Mouse (Mus musculus): ENCODE results near the gene Olfr1197. TPM values are rescaled to one million over a fixed set of nuclear protein-coding genes. Genes with fewer than 3 reads are reported as not detected.

Gene Olfr1197
- polyA plus RNA-seq, 1 experiment from 2014 or later = not detected

GRCm38 (mm10) chr2:88689087-88689486, 43.1 kb downstream of the Olfr1197 start, which contains the start of gene Olfr1195:
TSS of gene Olfr1195 (minus strand) at chr2:88689187.
- H3K36me3 ChIP-seq (ENCODE audit: control insufficient read depth, insufficient read depth, low read length) = no peaks in the 10 kb centered on the region
- no peaks in the 10 kb centered on the region for H3K4me1 ChIP-seq (replicated peaks; ENCODE audit: control insufficient read depth, insufficient read depth)
- H3K27me3 ChIP-seq (ENCODE audit: control insufficient read depth, insufficient read depth, low read length) = no peaks in the 10 kb centered on the region
- no peak within 1 kb of the TSS for H3K27ac ChIP-seq (replicated peaks)
- no peak for DNase-seq (ENCODE audit: low spot score)
- ATAC-seq (ENCODE audit: low FRiP score, low TSS enrichment) = no peak
- no peak within 1 kb of the TSS for H3K4me3 ChIP-seq (ENCODE audit: low read depth, low read length)
- H3K9me3 ChIP-seq (ENCODE audit: control insufficient read depth, low read length) = no peaks in the 10 kb centered on the region
- TF ChIP-seq EP300 (optimal IDR thresholded peaks at IDR 0.05) (no peak), CTCF (IDR thresholded peaks at IDR 0.05; ENCODE audit: low read depth) (no peak)
- H3K9ac ChIP-seq (ENCODE audit: low read length) = no peak within 1 kb of the TSS
- no peak within 1 kb of the TSS for H3K4me2 ChIP-seq (replicated peaks; ENCODE audit: low read depth)

Other genes with a start within 250 kb of the Olfr1197 start
- gene Olfr1184, start 248.8 kb downstream of the Olfr1197 start, polyA plus RNA-seq (2015; fragmentation: Nextera tagmentation; extraction: Ambion mirVana) = not detected in 2 replicates
- 0.02 TPM in 1 of 2 replicates, not detected in the other for gene Olfr1185-ps1, start 239.0 kb downstream of the Olfr1197 start, polyA plus RNA-seq (2015; fragmentation: Nextera tagmentation; extraction: Ambion mirVana)
- gene Olfr1186, start 213.8 kb downstream of the Olfr1197 start, polyA plus RNA-seq (2015; fragmentation: Nextera tagmentation; extraction: Ambion mirVana) = not detected in 2 replicates
- gene Olfr1188, start 175.4 kb downstream of the Olfr1197 start, polyA plus RNA-seq (2015; fragmentation: Nextera tagmentation; extraction: Ambion mirVana) = not detected in 2 replicates
- not detected in 2 replicates for gene Olfr1189, start 145.9 kb downstream of the Olfr1197 start, polyA plus RNA-seq (2015; fragmentation: Nextera tagmentation; extraction: Ambion mirVana)
- not detected in 2 replicates for gene Olfr1191-ps1, start 91.8 kb downstream of the Olfr1197 start, polyA plus RNA-seq (2015; fragmentation: Nextera tagmentation; extraction: Ambion mirVana)
- gene Olfr1192-ps1, start 83.9 kb downstream of the Olfr1197 start, polyA plus RNA-seq (2015; fragmentation: Nextera tagmentation; extraction: Ambion mirVana) = 0.02 TPM in 1 of 2 replicates, not detected in the other
- not detected in 2 replicates for gene Olfr1193, start 56.7 kb downstream of the Olfr1197 start, polyA plus RNA-seq (2015; fragmentation: Nextera tagmentation; extraction: Ambion mirVana)
- 0.04 TPM in 1 of 2 replicates, not detected in the other for gene Olfr1195, start 43.2 kb downstream of the Olfr1197 start, polyA plus RNA-seq (2015; fragmentation: Nextera tagmentation; extraction: Ambion mirVana)
- gene Olfr1196, start 27.8 kb downstream of the Olfr1197 start, polyA plus RNA-seq (2015; fragmentation: Nextera tagmentation; extraction: Ambion mirVana) = not detected in 2 replicates
- gene Olfr1198, start 19.0 kb upstream of the Olfr1197 start, polyA plus RNA-seq (2015; fragmentation: Nextera tagmentation; extraction: Ambion mirVana) = not detected in 2 replicates
- not detected in 2 replicates for gene Olfr1199, start 28.1 kb upstream of the Olfr1197 start, polyA plus RNA-seq (2015; fragmentation: Nextera tagmentation; extraction: Ambion mirVana)
- gene Olfr1200, start 38.1 kb upstream of the Olfr1197 start, polyA plus RNA-seq (2015; fragmentation: Nextera tagmentation; extraction: Ambion mirVana) = not detected in 2 replicates
- gene Olfr1201, start 60.7 kb upstream of the Olfr1197 start, polyA plus RNA-seq (2015; fragmentation: Nextera tagmentation; extraction: Ambion mirVana) = not detected in 2 replicates
- gene Olfr1202, start 82.1 kb upstream of the Olfr1197 start, polyA plus RNA-seq (2015; fragmentation: Nextera tagmentation; extraction: Ambion mirVana) = 0.04 TPM in 1 of 2 replicates, not detected in the other
- gene Olfr1205, start 97.4 kb upstream of the Olfr1197 start, polyA plus RNA-seq (2015; fragmentation: Nextera tagmentation; extraction: Ambion mirVana) = 0.05 TPM in 1 of 2 replicates, not detected in the other
- gene Olfr1204, start 116.9 kb upstream of the Olfr1197 start, polyA plus RNA-seq (2015; fragmentation: Nextera tagmentation; extraction: Ambion mirVana) = not detected in 2 replicates
- gene Olfr1206, start 130.9 kb upstream of the Olfr1197 start, polyA plus RNA-seq (2015; fragmentation: Nextera tagmentation; extraction: Ambion mirVana) = not detected in 2 replicates
- gene Olfr1208, start 169.9 kb upstream of the Olfr1197 start, polyA plus RNA-seq (2015; fragmentation: Nextera tagmentation; extraction: Ambion mirVana) = not detected in 2 replicates
- not detected in 2 replicates for gene Olfr1209, start 182.8 kb upstream of the Olfr1197 start, polyA plus RNA-seq (2015; fragmentation: Nextera tagmentation; extraction: Ambion mirVana)
- gene Olfr1211, start 205.7 kb upstream of the Olfr1197 start, polyA plus RNA-seq (2015; fragmentation: Nextera tagmentation; extraction: Ambion mirVana) = not detected in 2 replicates
- not detected in 2 replicates for gene Olfr1212, start 221.6 kb upstream of the Olfr1197 start, polyA plus RNA-seq (2015; fragmentation: Nextera tagmentation; extraction: Ambion mirVana)
- gene Gm13762, start 247.9 kb upstream of the Olfr1197 start, polyA plus RNA-seq (2015; fragmentation: Nextera tagmentation; extraction: Ambion mirVana) = not detected in 2 replicates

Measured in stomach, postnatal 0 days (tissue).